Mouse (Mus musculus) liver, adult 2 months (tissue): ENCODE data around the gene Zscan18. TPM values are rescaled to one million over a fixed set of nuclear protein-coding genes. Genes with fewer than 3 reads are reported as not detected.
A peak's percentile ranks its signal among the peaks of the same experiment; 100 is the strongest.

Experiments used
- DNase-seq: peaks from one replicate; pipeline ENCODE4 v3.0.0-alpha.2; 2011; ENCODE audit warnings: low read depth, low spot score; ENCODE audit errors: extremely low read depth
- H3K27ac ChIP-seq: fragments of 200-500 bp; replicated peaks from 2 replicates; pipeline ENCODE4 v1.5.1; 2012; ENCODE audit warnings: low read depth, mild to moderate bottlenecking, control low read depth, inconsistent platforms, low read length; ENCODE audit not compliant: insufficient read depth
- H3K27me3 ChIP-seq: fragments of 200-500 bp; 2 replicates; pipeline ENCODE4 v1.6.1; 2012; ENCODE audit warnings: mild to moderate bottlenecking, moderate library complexity, low read length, inconsistent platforms; ENCODE audit not compliant: control insufficient read depth, insufficient read depth
- H3K36me3 ChIP-seq: fragments of 200-500 bp; 2 replicates; pipeline ENCODE4 v1.6.1; 2012; ENCODE audit warnings: low read length, inconsistent platforms; ENCODE audit not compliant: control insufficient read depth, insufficient read depth
- H3K4me1 ChIP-seq: fragments of 200-500 bp; 2 replicates; pipeline ENCODE4 v1.6.1; 2011; ENCODE audit warnings: low read length; ENCODE audit not compliant: control insufficient read depth, insufficient read depth
- H3K4me3 ChIP-seq: fragments of 200-500 bp; 2 replicates; pipeline ENCODE4 v1.5.1; 2011; ENCODE audit warnings: low read depth, mild to moderate bottlenecking, control low read depth, low read length, moderate library complexity; ENCODE audit not compliant: insufficient read depth
- H3K79me2 ChIP-seq: fragments of 200-500 bp; 2 replicates; pipeline ENCODE4 v1.6.1; 2012; ENCODE audit warnings: inconsistent platforms, mild to moderate bottlenecking, low read length, moderate library complexity; ENCODE audit not compliant: control insufficient read depth, insufficient read depth
- H3K9ac ChIP-seq: fragments of 200-500 bp; 2 replicates; pipeline ENCODE4 v1.6.1; 2012; ENCODE audit warnings: low read depth, mild to moderate bottlenecking, control low read depth, inconsistent platforms, low read length
- CTCF ChIP-seq: fragments of 200-500 bp; IDR thresholded peaks from 2 replicates; pipeline ENCODE4 v1.5.1; 2011; ENCODE audit warnings: low read depth, low read length, control low read depth
- POLR2A ChIP-seq: fragments of 200-500 bp; IDR thresholded peaks from 2 replicates; pipeline ENCODE4 v1.6.1; 2011; ENCODE audit warnings: low read length, control low read depth; ENCODE audit not compliant: insufficient read depth; ENCODE audit errors: extremely low read depth
- WGBS: fragments of 180-500 bp; shearing (Covaris S2); methylation state at CpG from one replicate; pipeline ENCODE4 v1.1.7; 2018; 5-methylcytosine and 5-hydroxymethylcytosine counted together
- polyA plus RNA-seq: library from polyadenylated mRNA; depleted of rRNA; stranded (reverse); fragments of >200 nt; gene quantifications from 2 replicates; pipeline ENCODE4 v1.2.3, GENCODE M21; 2012; rRNA removed
- total RNA-seq: library from RNA; depleted of rRNA; stranded (reverse); fragments of >200 nt; gene quantifications from 2 replicates; pipeline ENCODE4 v1.2.3, GENCODE M21; 2014; rRNA removed

Gene Zscan18
- 0.27 TPM in 1 of 2 replicates, not detected in the other for total RNA-seq
- polyA plus RNA-seq = 0.05 TPM in 1 of 2 replicates, not detected in the other

- no peak within 1 kb of the TSS for H3K27ac ChIP-seq
- peaks cover 10% of the 10 kb centered on the region for H3K36me3 ChIP-seq
- peak within 1 kb of the TSS; percentile 46 for H3K9ac ChIP-seq
- TF ChIP-seq CTCF = no peak
- TF ChIP-seq POLR2A = 0 out of 2 replicates have a peak, but pooled peaks have one; percentile 22
- no peaks in the 10 kb centered on the region for H3K79me2 ChIP-seq
- no peaks in the 10 kb centered on the region; the same call in 1 of the 2 replicates for H3K4me1 ChIP-seq
- peak; percentile 35 for DNase-seq
- peak within 1 kb of the TSS; percentile 68 for H3K4me3 ChIP-seq
- H3K27me3 ChIP-seq = no peaks in the 10 kb centered on the region
- WGBS = 8% methylated on average over 31 of the region's 31 CpGs
These were observed at the start of gene Zscan18 for GRCm38 (mm10) chr7:12802866-12803726. Zscan18 (minus strand) TSS chr7:12803635.

GRCm38 (mm10) chr7:12835779-12836178, 32.3 kb upstream of the Zscan18 start:
- peak overlapping the region; percentile 88; the same call in 1 of the 2 replicates for H3K9ac ChIP-seq
- peaks cover 4% of the 10 kb centered on the region; the same call in 1 of the 2 replicates for H3K79me2 ChIP-seq
- DNase-seq = no peak
- peak overlapping the region; percentile 94 for H3K27ac ChIP-seq
- H3K4me3 ChIP-seq = peak overlapping the region; percentile 73
- TF ChIP-seq CTCF (no peak), POLR2A (no peak)
- H3K27me3 ChIP-seq = no peaks in the 10 kb centered on the region
- peaks cover 42% of the 10 kb centered on the region for H3K36me3 ChIP-seq
- peaks cover 2% of the 10 kb centered on the region; the same call in 1 of the 2 replicates for H3K4me1 ChIP-seq
- WGBS = 80% methylated on average over 4 of the region's 4 CpGs

GRCm38 (mm10) chr7:12835193-12835671, 31.8 kb upstream of the Zscan18 start:
- peak; percentile 64 for DNase-seq

GRCm38 (mm10) chr7:12834162-12835120, 31.0 kb upstream of the Zscan18 start, which contains the start of gene Zfp110:
Zfp110 (plus strand) TSS chr7:12834761.
- peaks cover 32% of the 10 kb centered on the region for H3K36me3 ChIP-seq
- WGBS = 3% methylated on average over 47 of the region's 47 CpGs
- TF ChIP-seq CTCF (no peak), POLR2A (peak; percentile 76)
- peak within 1 kb of the TSS; percentile 94 for H3K27ac ChIP-seq
- peak; percentile 84 for DNase-seq
- H3K9ac ChIP-seq = peak within 1 kb of the TSS; percentile 88
- H3K27me3 ChIP-seq = no peaks in the 10 kb centered on the region
- peaks cover 4% of the 10 kb centered on the region; the same call in 1 of the 2 replicates for H3K79me2 ChIP-seq
- H3K4me3 ChIP-seq = peak within 1 kb of the TSS; percentile 73
- H3K4me1 ChIP-seq = peaks cover 2% of the 10 kb centered on the region; the same call in 1 of the 2 replicates

More at GRCm38 (mm10) chr7:12835193-12835671, 31.8 kb upstream of the Zscan18 start:
- H3K79me2 ChIP-seq = peaks cover 4% of the 10 kb centered on the region; the same call in 1 of the 2 replicates
- WGBS = 4% methylated on average over 13 of the region's 13 CpGs
- TF ChIP-seq POLR2A (no peak), CTCF (no peak)
- peak overlapping the region; percentile 73 for H3K4me3 ChIP-seq
- H3K4me1 ChIP-seq = peaks cover 2% of the 10 kb centered on the region; the same call in 1 of the 2 replicates
- peak overlapping the region; percentile 88 for H3K9ac ChIP-seq
- peaks cover 38% of the 10 kb centered on the region for H3K36me3 ChIP-seq
- H3K27ac ChIP-seq = peak overlapping the region; percentile 94
- no peaks in the 10 kb centered on the region for H3K27me3 ChIP-seq

- WGBS = under 1% methylated on average over 40 of the region's 40 CpGs
- peak within 1 kb of the TSS; percentile 90 for H3K4me3 ChIP-seq
These were observed 15.3 kb upstream of the Zscan18 start, which contains the start of gene Zfp329 for GRCm38 (mm10) chr7:12818521-12819295. Zfp329 (minus strand) TSS chr7:12818858.

More at GRCm38 (mm10) chr7:12818521-12819295, 15.3 kb upstream of the Zscan18 start, which contains the start of gene Zfp329:
- peak; percentile 81 for DNase-seq
- H3K36me3 ChIP-seq = peaks cover 13% of the 10 kb centered on the region
- H3K27me3 ChIP-seq = no peaks in the 10 kb centered on the region
- H3K4me1 ChIP-seq = no peaks in the 10 kb centered on the region
- H3K9ac ChIP-seq = peak within 1 kb of the TSS; percentile 77
- TF ChIP-seq CTCF (no peak), POLR2A (peak; percentile 46; the same call in 1 of the 2 replicates)
- no peak within 1 kb of the TSS for H3K27ac ChIP-seq
- peaks cover 5% of the 10 kb centered on the region; the same call in 1 of the 2 replicates for H3K79me2 ChIP-seq
